Mouse (Mus musculus) liver, embryonic 14.5 days (tissue): ENCODE data around the gene Acp7.

Experiments used
- CTCF ChIP-seq: IDR thresholded peaks from 2 replicates; pipeline ENCODE4 v1.5.1; 2016; ENCODE audit warnings: antibody characterized with exemption, low read depth, control low read depth
- EP300 ChIP-seq: IDR thresholded peaks from 2 replicates; pipeline ENCODE4 v1.6.1; 2016; ENCODE audit warnings: antibody characterized with exemption, low read depth

GRCm38 (mm10) chr7:28665620-28666579 lies 34.8 kb upstream of the Acp7 start:
- TF ChIP-seq CTCF: no peak
- no peak for TF ChIP-seq EP300
